13 mouse cellular contexts compared by ENCODE assay signal in genomic region chr10:71363858-71364257, GRCm38 (mm10).
"Had no signal": no experiment of that assay in that cellular context is flagged by ENCODE, and none has a peak within 500 bp of the region (broad histone marks: within the 10 kb centered on the region; RNA-seq: fewer than 3 reads in every experiment).

No protein-coding gene starts in this region.

- DNase-seq: kidney, adult 9 months; kidney, postnatal 10 days; kidney, postnatal 4 days; retina, postnatal 1 day; right cerebral cortex, postnatal 4 days; spleen, adult 18-20 months; thymus, adult 18-20 months; thymus, postnatal 14 days had no signal

- H3K27ac ChIP-seq: limb, embryonic 15.5 days; liver, embryonic 12.5 days; macrophage; midbrain, embryonic 13.5 days; neural tube, embryonic 12.5 days had no signal

- ATAC-seq: liver, embryonic 12.5 days; midbrain, embryonic 13.5 days had no signal

- H3K4me3 ChIP-seq: limb, embryonic 15.5 days; liver, embryonic 12.5 days; midbrain, embryonic 13.5 days; neural tube, embryonic 12.5 days had no signal
